Mouse (Mus musculus): ENCODE measurements at regions not wholly inside any gene's neighbourhood (a gene's known extent, or its start where the extent isn't known, plus 50 kb on each side); places are given as distances from the start of the nearest gene placed in this dataset.
A peak's percentile ranks its signal among the peaks of the same experiment; 100 is the strongest.

GRCm38 (mm10) chr7:110679916-110680315 is 52.5 kb downstream of the Adm start:
- Histone ChIP-seq H3K9ac (no peak overlapping the region), H3K4me1 (replicated peaks) (no peaks in the 10 kb centered on the region), H3K4me3 (replicated peaks) (no peak overlapping the region), H3K9me3 (no peaks in the 10 kb centered on the region), H3K27me3 (replicated peaks) (no peaks in the 10 kb centered on the region), H3K27ac (no peak overlapping the region), H3K4me2 (replicated peaks) (no peak overlapping the region), H3K36me3 (no peaks in the 10 kb centered on the region)
- ATAC-seq = no peak
- 71% methylated on average over 1 of the region's 1 CpGs for WGBS

GRCm38 (mm10) chr7:110682911-110683310 is 55.5 kb downstream of the Adm start:
- H3K4me1 ChIP-seq (replicated peaks) = no peaks in the 10 kb centered on the region
- no peaks in the 10 kb centered on the region for H3K27me3 ChIP-seq (replicated peaks)
- no peaks in the 10 kb centered on the region for H3K36me3 ChIP-seq
- H3K9ac ChIP-seq = no peak overlapping the region
- WGBS = 76% methylated on average over 4 of the region's 4 CpGs
- no peak overlapping the region for H3K4me2 ChIP-seq (replicated peaks)
- no peak overlapping the region for H3K4me3 ChIP-seq (replicated peaks)
- H3K9me3 ChIP-seq = no peaks in the 10 kb centered on the region
- H3K27ac ChIP-seq = no peak overlapping the region
- no peak for ATAC-seq

- WGBS = 14% methylated on average over 14 of the region's 14 CpGs
Measured at GRCm38 (mm10) chr7:110688884-110689681, 61.6 kb downstream of the Adm start.

GRCm38 (mm10) chr7:110690241-110690640 is 62.8 kb downstream of the Adm start:
- H3K36me3 ChIP-seq = no peaks in the 10 kb centered on the region
- H3K9me3 ChIP-seq = no peaks in the 10 kb centered on the region
- no peak for ATAC-seq
- no peak overlapping the region for H3K4me2 ChIP-seq (replicated peaks)
- H3K4me3 ChIP-seq (replicated peaks) = no peak overlapping the region
- peak overlapping the region; percentile 82 for H3K27ac ChIP-seq
- 95% methylated on average over 2 of the region's 2 CpGs for WGBS
- no peak overlapping the region for H3K9ac ChIP-seq
- H3K27me3 ChIP-seq (replicated peaks) = no peaks in the 10 kb centered on the region
- H3K4me1 ChIP-seq (replicated peaks) = peaks cover 10% of the 10 kb centered on the region

More at GRCm38 (mm10) chr7:110688884-110689681, 61.6 kb downstream of the Adm start:
- Histone ChIP-seq H3K9me3 (no peaks in the 10 kb centered on the region), H3K4me3 (replicated peaks) (no peak overlapping the region), H3K27me3 (replicated peaks) (no peaks in the 10 kb centered on the region), H3K36me3 (no peaks in the 10 kb centered on the region), H3K9ac (no peak overlapping the region), H3K4me1 (replicated peaks) (peaks cover 10% of the 10 kb centered on the region), H3K27ac (peak overlapping the region; percentile 82), H3K4me2 (replicated peaks) (peak overlapping the region; percentile 48)
- ATAC-seq = peak; percentile 95

- peaks cover 10% of the 10 kb centered on the region for H3K4me1 ChIP-seq (replicated peaks)
- no peaks in the 10 kb centered on the region for H3K27me3 ChIP-seq (replicated peaks)
- H3K36me3 ChIP-seq = no peaks in the 10 kb centered on the region
- 71% methylated on average over 9 of the region's 9 CpGs for WGBS
- H3K4me3 ChIP-seq (replicated peaks) = no peak overlapping the region
- H3K9me3 ChIP-seq = no peaks in the 10 kb centered on the region
- no peak for ATAC-seq
- no peak overlapping the region for H3K9ac ChIP-seq
- H3K27ac ChIP-seq = no peak overlapping the region
- no peak overlapping the region for H3K4me2 ChIP-seq (replicated peaks)
Measured at GRCm38 (mm10) chr7:110690856-110691255, 63.4 kb downstream of the Adm start.

GRCm38 (mm10) chr7:110694262-110694661 is 66.8 kb downstream of the Adm start:
- no peak for ATAC-seq
- H3K27ac ChIP-seq = no peak overlapping the region
- 77% methylated on average over 5 of the region's 5 CpGs for WGBS

GRCm38 (mm10) chr7:110695729-110696128 is 68.3 kb downstream of the Adm start:
- 58% methylated on average over 8 of the region's 8 CpGs for WGBS
- Histone ChIP-seq H3K9ac (no peak overlapping the region), H3K27me3 (replicated peaks) (no peaks in the 10 kb centered on the region), H3K4me3 (replicated peaks) (no peak overlapping the region), H3K27ac (no peak overlapping the region), H3K4me2 (replicated peaks) (no peak overlapping the region), H3K9me3 (no peaks in the 10 kb centered on the region), H3K4me1 (replicated peaks) (no peaks in the 10 kb centered on the region), H3K36me3 (no peaks in the 10 kb centered on the region)
- no peak for ATAC-seq

More at GRCm38 (mm10) chr7:110694262-110694661, 66.8 kb downstream of the Adm start:
- no peaks in the 10 kb centered on the region for H3K9me3 ChIP-seq
- H3K27me3 ChIP-seq (replicated peaks) = no peaks in the 10 kb centered on the region
- no peak overlapping the region for H3K4me2 ChIP-seq (replicated peaks)
- peaks cover 3% of the 10 kb centered on the region for H3K4me1 ChIP-seq (replicated peaks)
- no peaks in the 10 kb centered on the region for H3K36me3 ChIP-seq
- no peak overlapping the region for H3K9ac ChIP-seq
- H3K4me3 ChIP-seq (replicated peaks) = no peak overlapping the region

- H3K4me2 ChIP-seq (replicated peaks) = no peak overlapping the region
- 86% methylated on average over 17 of the region's 17 CpGs for WGBS
- H3K4me1 ChIP-seq (replicated peaks) = no peaks in the 10 kb centered on the region
- no peaks in the 10 kb centered on the region for H3K27me3 ChIP-seq (replicated peaks)
- H3K4me3 ChIP-seq (replicated peaks) = no peak overlapping the region
- no peak for ATAC-seq
- no peaks in the 10 kb centered on the region for H3K36me3 ChIP-seq
- no peak overlapping the region for H3K27ac ChIP-seq
- H3K9me3 ChIP-seq = no peaks in the 10 kb centered on the region
- H3K9ac ChIP-seq = no peak overlapping the region
Measured at GRCm38 (mm10) chr7:110698211-110699153, 69.5 kb upstream of the Ampd3 start.

GRCm38 (mm10) chr7:110699596-110699995 is 68.4 kb upstream of the Ampd3 start:
- no peak for ATAC-seq
- 83% methylated on average over 11 of the region's 11 CpGs for WGBS

GRCm38 (mm10) chr7:110701681-110702413 is 66.2 kb upstream of the Ampd3 start:
- H3K27me3 ChIP-seq (replicated peaks) = no peaks in the 10 kb centered on the region
- WGBS = 52% methylated on average over 11 of the region's 11 CpGs
- no peak overlapping the region for H3K4me3 ChIP-seq (replicated peaks)
- no peak for ATAC-seq
- no peak overlapping the region for H3K4me2 ChIP-seq (replicated peaks)
- H3K27ac ChIP-seq = no peak overlapping the region
- no peaks in the 10 kb centered on the region for H3K9me3 ChIP-seq
- no peaks in the 10 kb centered on the region for H3K4me1 ChIP-seq (replicated peaks)
- no peak overlapping the region for H3K9ac ChIP-seq
- no peaks in the 10 kb centered on the region for H3K36me3 ChIP-seq

More at GRCm38 (mm10) chr7:110699596-110699995, 68.4 kb upstream of the Ampd3 start:
- Histone ChIP-seq H3K9ac (no peak overlapping the region), H3K36me3 (no peaks in the 10 kb centered on the region), H3K27me3 (replicated peaks) (no peaks in the 10 kb centered on the region), H3K4me1 (replicated peaks) (no peaks in the 10 kb centered on the region), H3K9me3 (no peaks in the 10 kb centered on the region), H3K4me2 (replicated peaks) (no peak overlapping the region), H3K4me3 (replicated peaks) (no peak overlapping the region), H3K27ac (no peak overlapping the region)

- H3K27me3 ChIP-seq (replicated peaks) = no peaks in the 10 kb centered on the region
- no peak for ATAC-seq
- no peak overlapping the region for H3K4me3 ChIP-seq (replicated peaks)
- no peak overlapping the region for H3K9ac ChIP-seq
- H3K36me3 ChIP-seq = no peaks in the 10 kb centered on the region
- H3K9me3 ChIP-seq = no peaks in the 10 kb centered on the region
- no peak overlapping the region for H3K4me2 ChIP-seq (replicated peaks)
- no peak overlapping the region for H3K27ac ChIP-seq
- 84% methylated on average over 6 of the region's 6 CpGs for WGBS
- H3K4me1 ChIP-seq (replicated peaks) = no peaks in the 10 kb centered on the region
Measured at GRCm38 (mm10) chr7:110702414-110702783, 65.6 kb upstream of the Ampd3 start.

Data from intestine, embryonic 15.5 days (tissue).